Mouse (Mus musculus): Measurements from ENCODE around the gene Rhobtb1. TPM values are rescaled to one million over a fixed set of nuclear protein-coding genes. Genes with fewer than 3 reads are reported as not detected.

Gene Rhobtb1
- polyA plus RNA-seq, 1 experiment from 2014 or later = 41.5 TPM

DNA sequence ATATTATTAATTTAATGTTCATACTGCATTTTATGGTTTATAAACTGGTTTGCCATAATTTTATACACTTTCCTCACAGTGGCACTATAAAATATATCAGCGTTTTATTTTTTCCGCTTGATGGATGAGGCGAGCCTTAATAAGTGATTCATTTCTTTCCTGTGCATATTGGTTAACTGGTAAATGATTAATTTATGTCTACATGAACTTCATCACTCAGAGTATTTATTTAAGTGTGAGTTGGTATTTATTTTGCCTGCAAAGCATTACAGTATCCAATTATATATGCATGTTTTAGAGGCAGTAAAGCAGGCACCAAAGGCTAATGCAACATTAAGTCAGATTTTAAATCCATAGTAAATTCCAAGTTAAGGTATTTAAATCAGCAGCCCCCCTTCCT, 14.6 kb downstream of the Rhobtb1 start:
- Histone ChIP-seq H3K9ac (replicated peaks) (no peak overlapping the region), H3K4me2 (ENCODE audit: low read depth, low read length) (peak overlapping the region; percentile 42), H3K27ac (ENCODE audit: low read depth) (peak overlapping the region; percentile 70), H3K4me1 (ENCODE audit: insufficient read depth) (0 out of 2 replicates have a peak, but pooled peaks cover 2% of the 10 kb centered on the region), H3K27me3 (ENCODE audit: insufficient read depth, low read length) (no peaks in the 10 kb centered on the region), H3K9me3 (ENCODE audit: low read length) (peaks cover 3% of the 10 kb centered on the region; the same call in 1 of the 2 replicates), H3K36me3 (replicated peaks; ENCODE audit: insufficient read depth, low read length) (no peaks in the 10 kb centered on the region), H3K4me3 (ENCODE audit: low read depth, low read length) (no peak overlapping the region)
- 57% methylated on average over 3 of the region's 3 CpGs for WGBS (ENCODE audit: insufficient replicate concordance)
- ATAC-seq = peak; percentile 61; the same call in 1 of the 2 replicates
- TF ChIP-seq CTCF (IDR thresholded peaks at IDR 0.05; ENCODE audit: low read depth) = no peak
- no peak for TF ChIP-seq EP300 (IDR thresholded peaks at IDR 0.05; ENCODE audit: low read depth)
- DNase-seq = no peak

DNA sequence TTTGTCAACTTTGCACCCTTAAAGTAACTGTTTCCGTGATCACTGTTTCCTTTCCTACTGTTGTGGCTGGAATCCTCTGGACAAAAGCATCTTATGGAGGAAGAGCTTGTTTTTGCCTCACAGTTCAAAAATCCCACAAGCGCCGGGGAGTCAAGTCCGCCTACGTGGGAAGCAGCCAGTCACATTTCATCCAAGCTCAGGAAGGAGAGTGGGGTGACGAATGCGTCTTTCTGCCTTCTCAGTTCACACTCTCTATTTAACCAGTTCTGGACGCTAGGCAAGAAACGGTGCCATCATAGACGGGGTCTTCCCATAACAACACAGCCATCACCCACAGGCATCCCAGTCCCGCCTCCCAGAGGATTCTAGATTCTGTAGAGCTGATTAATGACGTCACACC, 15.3 kb downstream of the Rhobtb1 start:
- H3K27ac ChIP-seq (ENCODE audit: low read depth) = peak overlapping the region; percentile 70
- H3K4me3 ChIP-seq (ENCODE audit: low read depth, low read length) = no peak overlapping the region
- no peak for DNase-seq
- no peak overlapping the region for H3K4me2 ChIP-seq (ENCODE audit: low read depth, low read length)
- no peaks in the 10 kb centered on the region for H3K27me3 ChIP-seq (ENCODE audit: insufficient read depth, low read length)
- ATAC-seq = no peak
- H3K36me3 ChIP-seq (replicated peaks; ENCODE audit: insufficient read depth, low read length) = no peaks in the 10 kb centered on the region
- WGBS (ENCODE audit: insufficient replicate concordance) = 69% methylated on average over 12 of the region's 12 CpGs
- 0 out of 2 replicates have a peak, but pooled peaks cover 2% of the 10 kb centered on the region for H3K4me1 ChIP-seq (ENCODE audit: insufficient read depth)
- TF ChIP-seq EP300 (IDR thresholded peaks at IDR 0.05; ENCODE audit: low read depth) (no peak), CTCF (IDR thresholded peaks at IDR 0.05; ENCODE audit: low read depth) (no peak)
- H3K9me3 ChIP-seq (ENCODE audit: low read length) = peaks cover 3% of the 10 kb centered on the region; the same call in 1 of the 2 replicates
- H3K9ac ChIP-seq (replicated peaks) = no peak overlapping the region

GRCm38 (mm10) chr10:69172412-69172811, 21.2 kb downstream of the Rhobtb1 start:
- H3K4me2 ChIP-seq (ENCODE audit: low read depth, low read length) = no peak overlapping the region
- 64% methylated on average over 3 of the region's 3 CpGs for WGBS (ENCODE audit: insufficient replicate concordance)
- no peaks in the 10 kb centered on the region for H3K4me1 ChIP-seq (ENCODE audit: insufficient read depth)
- ATAC-seq = no peak
- H3K27ac ChIP-seq (ENCODE audit: low read depth) = no peak overlapping the region
- no peak overlapping the region for H3K9ac ChIP-seq (replicated peaks)
- TF ChIP-seq CTCF (IDR thresholded peaks at IDR 0.05; ENCODE audit: low read depth) (no peak), EP300 (IDR thresholded peaks at IDR 0.05; ENCODE audit: low read depth) (no peak)
- H3K27me3 ChIP-seq (ENCODE audit: insufficient read depth, low read length) = no peaks in the 10 kb centered on the region
- H3K9me3 ChIP-seq (ENCODE audit: low read length) = peaks cover 3% of the 10 kb centered on the region; the same call in 1 of the 2 replicates
- no peaks in the 10 kb centered on the region for H3K36me3 ChIP-seq (replicated peaks; ENCODE audit: insufficient read depth, low read length)
- H3K4me3 ChIP-seq (ENCODE audit: low read depth, low read length) = no peak overlapping the region
- no peak for DNase-seq

DNA sequence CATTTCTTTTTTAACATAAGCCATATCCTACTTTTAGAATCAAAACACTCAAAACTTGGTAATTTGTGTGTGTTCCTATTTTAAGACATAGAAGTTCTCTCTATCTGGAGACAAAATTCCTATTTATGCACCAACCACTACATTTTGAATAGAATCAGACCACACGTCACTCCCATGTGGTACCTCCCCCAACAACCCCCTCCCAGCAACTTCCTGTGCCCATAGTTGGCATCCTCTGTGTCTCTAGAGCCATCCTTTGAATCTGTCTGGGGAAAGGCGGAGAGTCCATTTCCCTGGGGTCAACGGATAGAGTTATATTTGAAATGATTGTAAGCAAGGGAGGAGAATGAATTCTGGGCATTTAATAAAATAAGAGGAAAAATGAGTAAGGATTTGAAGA, 24.9 kb downstream of the Rhobtb1 start:
- no peak overlapping the region for H3K27ac ChIP-seq (ENCODE audit: low read depth)
- no peaks in the 10 kb centered on the region for H3K36me3 ChIP-seq (replicated peaks; ENCODE audit: insufficient read depth, low read length)
- TF ChIP-seq EP300 (IDR thresholded peaks at IDR 0.05; ENCODE audit: low read depth) (no peak), CTCF (IDR thresholded peaks at IDR 0.05; ENCODE audit: low read depth) (no peak)
- no peaks in the 10 kb centered on the region for H3K9me3 ChIP-seq (ENCODE audit: low read length)
- H3K4me3 ChIP-seq (ENCODE audit: low read depth, low read length) = no peak overlapping the region
- ATAC-seq = no peak
- 61% methylated on average over 3 of the region's 3 CpGs for WGBS (ENCODE audit: insufficient replicate concordance)
- DNase-seq = no peak
- H3K4me2 ChIP-seq (ENCODE audit: low read depth, low read length) = no peak overlapping the region
- H3K9ac ChIP-seq (replicated peaks) = no peak overlapping the region
- H3K27me3 ChIP-seq (ENCODE audit: insufficient read depth, low read length) = no peaks in the 10 kb centered on the region
- no peaks in the 10 kb centered on the region for H3K4me1 ChIP-seq (ENCODE audit: insufficient read depth)

GRCm38 (mm10) chr10:69179341-69179740, 28.1 kb downstream of the Rhobtb1 start:
- Histone ChIP-seq H3K9me3 (ENCODE audit: low read length) (no peaks in the 10 kb centered on the region), H3K27ac (ENCODE audit: low read depth) (no peak overlapping the region), H3K4me2 (ENCODE audit: low read depth, low read length) (no peak overlapping the region), H3K9ac (replicated peaks) (no peak overlapping the region), H3K4me1 (ENCODE audit: insufficient read depth) (no peaks in the 10 kb centered on the region), H3K36me3 (replicated peaks; ENCODE audit: insufficient read depth, low read length) (no peaks in the 10 kb centered on the region), H3K4me3 (ENCODE audit: low read depth, low read length) (no peak overlapping the region), H3K27me3 (ENCODE audit: insufficient read depth, low read length) (no peaks in the 10 kb centered on the region)
- DNase-seq (no peak), ATAC-seq (no peak)
- TF ChIP-seq EP300 (IDR thresholded peaks at IDR 0.05; ENCODE audit: low read depth) = no peak
- WGBS (ENCODE audit: insufficient replicate concordance) = 85% methylated on average over 1 of the region's 1 CpGs

DNA sequence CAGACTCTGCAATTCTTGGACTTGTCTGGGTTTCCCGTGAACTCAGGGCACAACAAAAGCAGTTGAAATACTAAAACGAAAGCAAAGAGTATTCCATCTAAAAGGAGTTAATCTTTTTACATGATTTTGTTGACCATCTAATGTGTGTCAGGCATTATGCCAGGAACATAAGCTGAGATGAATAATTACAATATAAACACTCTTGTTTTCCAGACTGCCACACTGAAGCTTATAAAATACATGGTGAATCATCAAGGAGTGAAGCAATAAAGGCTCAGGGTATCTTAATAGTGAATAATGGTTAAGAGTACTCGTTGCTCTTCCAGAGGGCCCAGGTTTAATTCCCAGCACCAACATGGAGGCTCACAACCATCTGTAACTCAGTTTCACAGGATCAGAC, 29.8 kb downstream of the Rhobtb1 start:
- WGBS (ENCODE audit: insufficient replicate concordance) = 66% methylated on average over 3 of the region's 3 CpGs
- DNase-seq (no peak), ATAC-seq (no peak)
- no peak overlapping the region for H3K9ac ChIP-seq (replicated peaks)
- no peak overlapping the region for H3K27ac ChIP-seq (ENCODE audit: low read depth)
- no peak overlapping the region for H3K4me3 ChIP-seq (ENCODE audit: low read depth, low read length)
- no peaks in the 10 kb centered on the region for H3K9me3 ChIP-seq (ENCODE audit: low read length)
- no peak overlapping the region for H3K4me2 ChIP-seq (ENCODE audit: low read depth, low read length)
- no peaks in the 10 kb centered on the region for H3K4me1 ChIP-seq (ENCODE audit: insufficient read depth)
- TF ChIP-seq EP300 (IDR thresholded peaks at IDR 0.05; ENCODE audit: low read depth) = no peak
- no peaks in the 10 kb centered on the region for H3K36me3 ChIP-seq (replicated peaks; ENCODE audit: insufficient read depth, low read length)
- H3K27me3 ChIP-seq (ENCODE audit: insufficient read depth, low read length) = no peaks in the 10 kb centered on the region

DNA sequence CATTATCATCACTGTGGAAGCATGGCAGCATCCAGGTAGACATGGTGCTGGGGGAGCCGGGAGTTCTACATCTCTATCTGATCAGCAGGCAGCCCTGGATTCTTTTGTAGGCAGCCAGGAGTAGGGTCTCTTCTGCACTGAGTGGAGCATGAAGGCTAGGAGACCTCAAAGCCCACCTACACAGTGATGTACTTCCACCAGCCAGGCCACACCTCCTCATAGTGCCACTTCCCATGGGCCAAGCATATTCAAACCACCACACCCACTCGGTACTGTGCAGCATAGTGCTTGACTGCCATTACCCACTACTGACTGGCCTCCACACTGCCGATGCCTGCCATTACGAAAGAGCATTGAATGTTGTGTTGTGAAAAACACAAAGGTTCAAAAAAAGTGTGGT, 33.7 kb downstream of the Rhobtb1 start:
- H3K9me3 ChIP-seq (ENCODE audit: low read length) = no peaks in the 10 kb centered on the region
- no peaks in the 10 kb centered on the region for H3K4me1 ChIP-seq (ENCODE audit: insufficient read depth)
- no peak overlapping the region for H3K27ac ChIP-seq (ENCODE audit: low read depth)
- no peak for DNase-seq
- TF ChIP-seq EP300 (IDR thresholded peaks at IDR 0.05; ENCODE audit: low read depth) (no peak), CTCF (IDR thresholded peaks at IDR 0.05; ENCODE audit: low read depth) (no peak)
- no peak overlapping the region for H3K4me3 ChIP-seq (ENCODE audit: low read depth, low read length)
- WGBS (ENCODE audit: insufficient replicate concordance) = 76% methylated on average over 4 of the region's 4 CpGs
- no peaks in the 10 kb centered on the region for H3K27me3 ChIP-seq (ENCODE audit: insufficient read depth, low read length)
- H3K4me2 ChIP-seq (ENCODE audit: low read depth, low read length) = no peak overlapping the region
- no peaks in the 10 kb centered on the region for H3K36me3 ChIP-seq (replicated peaks; ENCODE audit: insufficient read depth, low read length)
- no peak overlapping the region for H3K9ac ChIP-seq (replicated peaks)
- no peak for ATAC-seq
